Mouse (Mus musculus) adrenal gland (tissue): ENCODE results near the gene Gm39566.

Source experiments
- intact Hi-C: fragments of 180-260 bp; cut with DNase I; formaldehyde crosslinking; loops from one replicate; pipeline ENCODE4 v1.15.1; 2025

Gm39566 gene

DNA sequence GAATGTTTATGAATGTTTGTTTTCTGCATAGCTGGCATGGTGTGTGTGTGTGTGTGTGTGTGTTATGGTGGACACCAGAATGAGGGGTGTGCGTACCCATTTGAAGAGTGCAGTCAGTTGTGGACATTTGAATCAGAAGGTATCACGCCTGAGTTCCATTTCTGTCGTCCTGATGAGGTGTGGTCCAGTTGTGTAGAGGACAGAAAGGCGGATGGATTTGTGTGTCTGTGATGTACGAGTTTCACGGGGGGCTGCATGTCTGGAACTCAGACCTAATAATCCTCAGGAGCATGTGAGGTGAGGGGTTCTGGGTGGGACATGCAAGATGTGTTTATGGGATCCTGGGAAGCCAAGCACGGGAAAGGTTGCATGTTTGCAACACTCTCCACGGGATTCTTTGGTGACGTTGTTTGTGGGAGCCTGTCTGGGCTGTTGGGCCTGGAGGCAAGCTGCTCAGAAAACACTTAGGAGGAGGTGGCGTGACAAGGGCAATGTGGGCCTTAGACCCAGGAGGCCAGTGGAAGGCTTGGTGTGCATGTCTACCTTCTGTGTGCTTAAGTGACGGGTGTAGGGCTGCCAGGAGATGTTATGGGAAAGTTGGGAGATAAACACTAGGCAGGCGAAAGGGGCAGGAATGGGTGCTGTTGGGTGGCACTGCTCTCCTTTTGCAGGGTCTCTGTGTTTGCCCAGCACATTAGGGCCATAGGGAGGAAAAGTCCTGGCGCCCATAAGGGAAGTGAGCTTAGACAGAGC lies 48.0 kb downstream of the Gm39566 start:
- intact Hi-C loops = loop anchor here (5.0 kb wide), 2 partner anchors 35 to 110 kb away; partner anchors contain the start of genes Fgf11 and Tmem95

GRCm38 (mm10) chr11:69766126-69766609 lies 48.9 kb downstream of the Gm39566 start:
- intact Hi-C loops = loop anchor here (5.0 kb wide), 2 partner anchors 36 to 111 kb away; partner anchors contain the start of genes Fgf11 and Tmem95

DNA sequence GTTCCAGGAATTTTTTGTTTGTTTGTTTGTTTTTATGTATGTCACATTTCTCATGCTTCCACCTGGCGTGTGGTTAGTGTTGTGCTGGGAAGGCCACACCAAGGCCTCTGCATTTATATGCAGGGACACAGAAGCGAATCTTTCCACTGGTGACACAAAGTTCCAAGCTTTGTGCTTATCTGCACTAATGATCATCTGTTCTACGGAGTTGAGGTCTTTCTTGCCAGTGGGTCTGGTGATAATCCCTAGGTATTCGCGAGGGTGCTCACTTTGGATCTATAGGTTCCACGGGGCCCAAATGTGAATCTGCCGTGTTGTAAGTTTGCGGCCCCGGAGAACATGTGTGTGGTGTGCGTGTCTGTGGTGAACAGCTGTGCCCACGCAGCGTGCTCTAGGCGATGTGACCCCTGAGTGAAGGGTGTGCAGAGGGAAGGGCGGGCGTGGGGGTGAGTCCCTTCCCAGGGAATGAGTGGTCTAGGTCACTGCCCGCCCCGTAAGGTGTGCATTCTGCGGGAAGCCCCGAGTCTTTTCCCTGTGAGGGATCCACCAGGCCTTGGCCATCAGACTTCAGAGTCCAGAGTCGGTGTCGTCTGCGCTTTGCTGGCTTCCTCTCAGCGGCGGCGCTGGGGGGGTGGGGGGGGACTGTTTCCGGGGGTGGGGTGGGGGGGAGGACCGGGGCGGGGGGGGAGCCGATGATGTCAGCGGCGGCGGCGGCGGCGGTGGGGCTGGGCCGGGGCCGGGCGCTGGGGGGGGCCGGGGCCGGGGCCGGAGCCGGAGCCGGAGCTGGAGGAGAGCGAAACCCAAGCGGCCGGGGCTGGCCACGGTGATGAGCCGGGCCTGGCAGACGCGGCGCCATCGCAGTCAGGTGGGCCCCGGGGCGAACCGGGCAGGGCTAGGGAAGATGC lies 49.6 kb downstream of the Gm39566 start, which contains the start of gene Zbtb4:
Gene Zbtb4, plus strand, starts transcription at position 692 of the 905 bp plus-strand sequence.
- intact Hi-C loops = loop anchor here (5.0 kb wide), 2 partner anchors 37 to 112 kb away; partner anchors contain the start of genes Fgf11 and Tmem95

DNA sequence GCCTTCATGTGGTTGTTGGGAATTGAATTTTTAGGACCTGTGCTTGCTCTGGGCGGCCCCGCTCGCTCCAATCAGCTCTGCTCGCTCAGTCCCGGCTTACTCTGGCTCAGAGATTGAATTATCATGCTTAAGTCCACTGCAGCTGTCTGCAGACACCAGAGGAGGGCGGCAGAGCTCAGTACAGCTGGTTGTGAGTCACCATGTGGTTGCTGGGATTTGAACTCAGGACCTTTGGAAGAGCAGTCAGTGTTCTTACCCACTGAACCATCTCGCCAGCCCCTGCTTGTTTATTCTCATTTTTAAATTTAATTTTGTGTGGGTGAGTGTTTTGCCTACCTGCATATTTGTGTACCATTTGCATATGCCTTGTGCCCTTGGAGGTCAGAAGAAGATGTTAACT lies 51.5 kb downstream of the Gm39566 start:
- intact Hi-C loops = no loop called here

DNA sequence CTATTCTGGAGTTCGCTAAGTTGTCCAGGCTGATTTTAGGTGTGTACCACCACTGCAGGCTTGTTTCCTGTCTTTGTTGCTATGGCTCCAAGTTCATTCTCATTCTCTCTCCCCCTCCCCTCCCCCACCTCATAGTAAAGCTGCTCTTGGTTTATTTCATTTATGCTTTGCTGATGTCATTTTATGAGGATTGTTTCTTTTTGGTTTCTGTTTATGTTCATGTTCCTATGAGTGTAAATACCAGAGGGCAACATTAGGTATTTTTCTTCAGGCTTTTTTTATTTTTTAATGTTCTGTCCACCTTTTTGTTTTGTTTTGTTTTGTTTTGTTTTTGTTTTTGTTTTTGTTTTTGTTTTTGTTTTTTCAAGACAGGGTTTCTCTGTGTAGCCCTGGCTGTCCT lies 53.2 kb downstream of the Gm39566 start, which contains the start of gene Slc35g3:
Gene Slc35g3, minus strand, starts transcription at position 101 of the 400 bp plus-strand sequence.
- intact Hi-C loops = no loop called here
